20 mouse cellular contexts compared by ENCODE assay signal in genomic region chr11:50742146-50742545, GRCm38 (mm10).
"Had no signal": no experiment of that assay in that cellular context is flagged by ENCODE, and none has a peak within 500 bp of the region (broad histone marks: within the 10 kb centered on the region; RNA-seq: fewer than 3 reads in every experiment).

No protein-coding gene starts in this region.

- DNase-seq: layer of hippocampus, adult 9-11 months; liver; lung, adult 2 months; right cerebral cortex, adult 18-20 months; right cerebral cortex, postnatal 14 days; right cerebral cortex, postnatal 4 days; thymus, adult 2 months; thymus, postnatal 14 days; thymus, postnatal 4 days had no signal

- H3K9ac ChIP-seq: intestine, embryonic 15.5 days; limb, embryonic 13.5 days; liver, embryonic 15.5 days; midbrain, embryonic 12.5 days; midbrain, embryonic 15.5 days; neural tube, embryonic 12.5 days; neural tube, embryonic 15.5 days had no signal

- H3K4me1 ChIP-seq: midbrain, embryonic 15.5 days; neural tube, embryonic 12.5 days had no signal

- H3K36me3 ChIP-seq: intestine, embryonic 15.5 days; limb, embryonic 10.5 days; limb, embryonic 13.5 days; liver, embryonic 15.5 days; midbrain, embryonic 12.5 days; midbrain, embryonic 15.5 days; neural tube, embryonic 12.5 days; neural tube, embryonic 15.5 days had no signal

- H3K27ac ChIP-seq: intestine, embryonic 15.5 days; layer of hippocampus, adult 2 months; limb, embryonic 10.5 days; limb, embryonic 13.5 days; liver, embryonic 15.5 days; macrophage; midbrain, embryonic 12.5 days; midbrain, embryonic 15.5 days; neural tube, embryonic 12.5 days; neural tube, embryonic 15.5 days; stomach, postnatal 0 days had no signal

- H3K9me3 ChIP-seq: intestine, embryonic 15.5 days; limb, embryonic 10.5 days; limb, embryonic 13.5 days; liver, embryonic 15.5 days; midbrain, embryonic 12.5 days; midbrain, embryonic 15.5 days; neural tube, embryonic 12.5 days; neural tube, embryonic 15.5 days had no signal

- H3K27me3 ChIP-seq: intestine, embryonic 15.5 days; limb, embryonic 13.5 days; liver, embryonic 15.5 days; midbrain, embryonic 12.5 days; midbrain, embryonic 15.5 days; neural tube, embryonic 12.5 days; neural tube, embryonic 15.5 days had no signal

- H3K4me2 ChIP-seq: intestine, embryonic 15.5 days; limb, embryonic 13.5 days; liver, embryonic 15.5 days; midbrain, embryonic 12.5 days; midbrain, embryonic 15.5 days; neural tube, embryonic 12.5 days; neural tube, embryonic 15.5 days had no signal

- ATAC-seq: intestine, embryonic 15.5 days; midbrain, embryonic 15.5 days had no signal

- H3K4me3 ChIP-seq: intestine, embryonic 15.5 days; layer of hippocampus, adult 2 months; limb, embryonic 10.5 days; limb, embryonic 13.5 days; liver, embryonic 15.5 days; midbrain, embryonic 12.5 days; midbrain, embryonic 15.5 days; neural tube, embryonic 12.5 days; neural tube, embryonic 15.5 days had no signal
